Mouse (Mus musculus) erythroblast, embryonic 14.5 days (primary cell): ENCODE results near the gene Rad51.
A peak's percentile ranks its signal among the peaks of the same experiment; 100 is the strongest.

Experiments
- GATA1 ChIP-seq: IDR thresholded peaks from 2 replicates; pipeline ENCODE4 v1.6.1; 2012; ENCODE audit warnings: low read length, inconsistent platforms, mixed read lengths
- TAL1 ChIP-seq: IDR thresholded peaks from 3 replicates; pipeline ENCODE4 v1.6.1; 2012; ENCODE audit warnings: low read length, inconsistent platforms, mixed read lengths

DNA sequence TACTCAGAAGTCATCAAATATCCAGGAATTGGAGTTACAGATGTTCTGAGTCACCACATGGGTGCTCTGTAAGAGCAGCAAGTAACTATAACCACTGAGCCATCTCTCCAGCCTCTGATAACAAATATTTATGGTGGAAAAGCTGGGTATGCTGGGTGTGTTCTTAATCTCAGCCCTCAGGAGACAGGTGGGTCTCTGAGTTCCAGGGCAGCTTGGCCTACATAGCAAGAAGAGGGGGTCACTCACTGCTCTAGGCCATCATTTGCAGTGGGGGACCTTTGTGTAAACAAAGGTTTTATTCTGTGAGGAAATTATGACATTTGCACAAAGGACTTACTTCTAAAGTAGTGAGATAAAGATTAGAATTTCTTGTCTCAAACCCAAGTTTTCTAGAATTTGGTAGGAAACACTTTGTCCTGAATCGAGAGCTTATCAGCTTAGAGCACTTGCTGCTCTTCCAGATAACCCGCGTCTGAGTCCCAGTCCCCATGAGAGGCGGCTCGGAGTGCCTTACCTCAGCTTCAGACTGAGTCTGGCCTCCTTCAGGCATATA lies 23.8 kb downstream of the Rad51 start:
- peak; percentile 63 for TF ChIP-seq TAL1
- peak; percentile 73; the same call in 1 of the 2 replicates for TF ChIP-seq GATA1
